Mouse (Mus musculus): Measurements from ENCODE around the gene Spem1. TPM values are rescaled to one million over a fixed set of nuclear protein-coding genes. Genes with fewer than 3 reads are reported as not detected.
A peak's percentile ranks its signal among the peaks of the same experiment; 100 is the strongest.

Gene Spem1
- total RNA-seq, 2 experiments from 2014 or later, result not detected

GRCm38 (mm10) chr11:69837604-69837951, 15.6 kb upstream of the Spem1 start, which contains the start of gene Nlgn2:
Nlgn2 (minus strand) TSS chr11:69837784.
- no peak for ATAC-seq (replicated peaks; ENCODE audit: low FRiP score, low TSS enrichment, poor library complexity, severe bottlenecking)

- no peak for ATAC-seq (replicated peaks; ENCODE audit: low FRiP score, low TSS enrichment, poor library complexity, severe bottlenecking)
These were observed 15.0 kb upstream of the Spem1 start for GRCm38 (mm10) chr11:69836703-69837576.

GRCm38 (mm10) chr11:69835966-69836335, 14.0 kb upstream of the Spem1 start:
- no peak for ATAC-seq (replicated peaks; ENCODE audit: low FRiP score, low TSS enrichment, poor library complexity, severe bottlenecking)

- no peak for ATAC-seq (replicated peaks; ENCODE audit: low FRiP score, low TSS enrichment, poor library complexity, severe bottlenecking)
These were observed 13.5 kb upstream of the Spem1 start for GRCm38 (mm10) chr11:69835326-69835965.

- peak; percentile 39 for ATAC-seq (replicated peaks; ENCODE audit: low FRiP score, low TSS enrichment, poor library complexity, severe bottlenecking)
These were observed 12.1 kb upstream of the Spem1 start for GRCm38 (mm10) chr11:69834001-69834549.

- 0 out of 2 replicates have a peak, but pooled peaks have one; percentile 16 for ATAC-seq (replicated peaks; ENCODE audit: low FRiP score, low TSS enrichment, poor library complexity, severe bottlenecking)
These were observed 11.6 kb upstream of the Spem1 start for GRCm38 (mm10) chr11:69833554-69833953.

GRCm38 (mm10) chr11:69828832-69829231, 6.9 kb upstream of the Spem1 start:
- no peak for ATAC-seq (replicated peaks; ENCODE audit: low FRiP score, low TSS enrichment, poor library complexity, severe bottlenecking)

- no peak for ATAC-seq (replicated peaks; ENCODE audit: low FRiP score, low TSS enrichment, poor library complexity, severe bottlenecking)
These were observed 1.5 kb upstream of the Spem1 start for GRCm38 (mm10) chr11:69823456-69823855.

GRCm38 (mm10) chr11:69818871-69819270, 3.1 kb downstream of the Spem1 start:
- no peak for ATAC-seq (replicated peaks; ENCODE audit: low FRiP score, low TSS enrichment, poor library complexity, severe bottlenecking)

- ATAC-seq (replicated peaks; ENCODE audit: low FRiP score, low TSS enrichment, poor library complexity, severe bottlenecking), result no peak
These were observed 3.6 kb downstream of the Spem1 start, which contains the start of gene Spem2 for GRCm38 (mm10) chr11:69818365-69818764. Spem2 (minus strand) TSS chr11:69818465.

GRCm38 (mm10) chr11:69816520-69816919, 5.5 kb downstream of the Spem1 start:
- ATAC-seq (replicated peaks; ENCODE audit: low FRiP score, low TSS enrichment, poor library complexity, severe bottlenecking), result no peak

GRCm38 (mm10) chr11:69815155-69815554, 6.8 kb downstream of the Spem1 start, which contains the start of gene Gm39566:
Gm39566 (minus strand) TSS chr11:69815298.
- no peak for ATAC-seq (replicated peaks; ENCODE audit: low FRiP score, low TSS enrichment, poor library complexity, severe bottlenecking)

GRCm38 (mm10) chr11:69810280-69810679, 11.7 kb downstream of the Spem1 start:
- no peak for ATAC-seq (replicated peaks; ENCODE audit: low FRiP score, low TSS enrichment, poor library complexity, severe bottlenecking)

- no peak for ATAC-seq (replicated peaks; ENCODE audit: low FRiP score, low TSS enrichment, poor library complexity, severe bottlenecking)
These were observed 14.3 kb downstream of the Spem1 start for GRCm38 (mm10) chr11:69807641-69808040.

GRCm38 (mm10) chr11:69806378-69806777, 15.6 kb downstream of the Spem1 start:
- no peak for ATAC-seq (replicated peaks; ENCODE audit: low FRiP score, low TSS enrichment, poor library complexity, severe bottlenecking)

- no peak for ATAC-seq (replicated peaks; ENCODE audit: low FRiP score, low TSS enrichment, poor library complexity, severe bottlenecking)
These were observed 16.7 kb downstream of the Spem1 start, which contains the start of gene Tmem102 for GRCm38 (mm10) chr11:69804972-69805909. Tmem102 (minus strand) TSS chr11:69805624.

- ATAC-seq (replicated peaks; ENCODE audit: low FRiP score, low TSS enrichment, poor library complexity, severe bottlenecking), result no peak
These were observed 17.4 kb downstream of the Spem1 start for GRCm38 (mm10) chr11:69804652-69804940.

GRCm38 (mm10) chr11:69803786-69804651, 18.0 kb downstream of the Spem1 start:
- peak; percentile 72 for ATAC-seq (replicated peaks; ENCODE audit: low FRiP score, low TSS enrichment, poor library complexity, severe bottlenecking)

Measured in megakaryocyte-erythroid progenitor cell, adult 5-6 weeks (primary cell).